Mouse (Mus musculus) bone marrow macrophage, adult 2 months (primary cell): Measurements from ENCODE around the gene Cmc2. TPM values are rescaled to one million over a fixed set of nuclear protein-coding genes. Genes with fewer than 3 reads are reported as not detected.

Source experiments
- H3K27ac ChIP-seq: 2 replicates; pipeline ENCODE4 v1.5.1; 2012; ENCODE audit warnings: low read depth, low read length; ENCODE audit not compliant: insufficient read depth
- H3K4me1 ChIP-seq: 2 replicates; pipeline ENCODE4 v1.6.1; 2012; ENCODE audit warnings: low read length; ENCODE audit not compliant: control insufficient read depth, insufficient read depth
- H3K4me3 ChIP-seq: 2 replicates; pipeline ENCODE4 v1.5.1; 2012; ENCODE audit warnings: mild to moderate bottlenecking, low read length, moderate library complexity; ENCODE audit not compliant: insufficient read depth
- CTCF ChIP-seq: IDR thresholded peaks from 2 replicates; pipeline ENCODE4 v1.5.1; 2012; ENCODE audit warnings: low read depth, mild to moderate bottlenecking, low read length, moderate library complexity
- POLR2A ChIP-seq: IDR thresholded peaks from 2 replicates; pipeline ENCODE4 v1.6.1; 2012; ENCODE audit warnings: mild to moderate bottlenecking, low read depth, low read length, borderline replicate concordance
- polyA plus RNA-seq: library from polyadenylated mRNA; stranded (reverse); fragments of >200 nt; gene quantifications from 2 replicates; pipeline ENCODE4 v1.2.4, GENCODE M21; 2012; ENCODE audit not compliant: missing spikeins, insufficient read depth, insufficient read length

Gene Cmc2
- polyA plus RNA-seq: 35.8 and 43.9 TPM in 2 replicates

GRCm38 (mm10) chr8:116921337-116922059 is at the start of gene Cmc2, which contains the start of gene Cenpn:
TSS of gene Cmc2 (minus strand) at chr8:116921455.
TSS of gene Cenpn (plus strand) at chr8:116921730.
- no peak for TF ChIP-seq CTCF
- TF ChIP-seq POLR2A: peak; percentile 55; the same call in 1 of the 2 replicates
- peak within 1 kb of the TSS; percentile 41 for H3K27ac ChIP-seq
- peaks cover 13% of the 10 kb centered on the region for H3K4me1 ChIP-seq
- peak within 1 kb of the TSS; percentile 65 for H3K4me3 ChIP-seq

- H3K27ac ChIP-seq: no peak overlapping the region
- no peak overlapping the region for H3K4me3 ChIP-seq
- no peak for TF ChIP-seq POLR2A
- TF ChIP-seq CTCF: no peak
- peaks cover 7% of the 10 kb centered on the region for H3K4me1 ChIP-seq
These were observed 48.3 kb upstream of the Cmc2 start for GRCm38 (mm10) chr8:116969531-116969930.

GRCm38 (mm10) chr8:116954415-116954814 is 33.2 kb upstream of the Cmc2 start:
- no peak for TF ChIP-seq CTCF
- no peak for TF ChIP-seq POLR2A
- H3K27ac ChIP-seq: no peak overlapping the region

GRCm38 (mm10) chr8:116952428-116952827 is 31.2 kb upstream of the Cmc2 start:
- Histone ChIP-seq H3K4me3 (no peak overlapping the region), H3K4me1 (peaks cover 24% of the 10 kb centered on the region), H3K27ac (no peak overlapping the region)
- no peak for TF ChIP-seq POLR2A
- no peak for TF ChIP-seq CTCF

More at GRCm38 (mm10) chr8:116954415-116954814, 33.2 kb upstream of the Cmc2 start:
- Histone ChIP-seq H3K4me3 (no peak overlapping the region), H3K4me1 (peaks cover 17% of the 10 kb centered on the region)

GRCm38 (mm10) chr8:116951778-116952177 is 30.5 kb upstream of the Cmc2 start:
- H3K4me1 ChIP-seq: peaks cover 25% of the 10 kb centered on the region

GRCm38 (mm10) chr8:116951369-116951768 is 30.1 kb upstream of the Cmc2 start:
- Histone ChIP-seq H3K27ac (peak overlapping the region; percentile 9; the same call in 1 of the 2 replicates), H3K4me1 (peaks cover 25% of the 10 kb centered on the region), H3K4me3 (no peak overlapping the region)
- TF ChIP-seq CTCF: no peak

More at GRCm38 (mm10) chr8:116951778-116952177, 30.5 kb upstream of the Cmc2 start:
- no peak overlapping the region for H3K27ac ChIP-seq
- TF ChIP-seq CTCF (no peak), POLR2A (no peak)
- no peak overlapping the region for H3K4me3 ChIP-seq

GRCm38 (mm10) chr8:116947589-116947988 is 26.3 kb upstream of the Cmc2 start:
- no peak overlapping the region for H3K4me3 ChIP-seq
- H3K27ac ChIP-seq: no peak overlapping the region
- TF ChIP-seq POLR2A (no peak), CTCF (no peak)
- peaks cover 44% of the 10 kb centered on the region for H3K4me1 ChIP-seq

- peaks cover 43% of the 10 kb centered on the region for H3K4me1 ChIP-seq
- TF ChIP-seq POLR2A (no peak), CTCF (no peak)
- H3K27ac ChIP-seq: peak overlapping the region; percentile 90
- H3K4me3 ChIP-seq: peak overlapping the region; percentile 57
These were observed 25.6 kb upstream of the Cmc2 start for GRCm38 (mm10) chr8:116946851-116947250.

- Histone ChIP-seq H3K4me3 (peak overlapping the region; percentile 57), H3K27ac (peak overlapping the region; percentile 90), H3K4me1 (peaks cover 39% of the 10 kb centered on the region)
- no peak; the same call in 1 of the 2 replicates for TF ChIP-seq POLR2A
- TF ChIP-seq CTCF: no peak
These were observed 25.1 kb upstream of the Cmc2 start for GRCm38 (mm10) chr8:116946268-116946838.
